Mouse (Mus musculus) hindbrain, embryonic 14.5 days (tissue): ENCODE measurements at regions not wholly inside any gene's neighbourhood (a gene's known extent, or its start where the extent isn't known, plus 50 kb on each side); places are given as distances from the start of the nearest gene placed in this dataset.

ENCODE experiments used
- ATAC-seq: fragments of 200-750 bp; cut with Nextera tagmentation; 2 replicates; pipeline ENCODE4 v1.8.0; 2017; ENCODE audit warnings: moderate number of reproducible peaks, mild to moderate bottlenecking, moderate TSS enrichment, moderate library complexity; ENCODE audit not compliant: low FRiP score
- DNase-seq: peaks from one replicate; pipeline ENCODE4 v3.0.0-alpha.2; 2015; ENCODE audit warnings: low spot score
- H3K27ac ChIP-seq: fragments of 300-500 bp; sonication (generic); 2 replicates; pipeline ENCODE4 v1.5.1; 2014; ENCODE audit warnings: mild to moderate bottlenecking, moderate library complexity
- H3K27me3 ChIP-seq: fragments of 300-500 bp; sonication (generic); 2 replicates; pipeline ENCODE4 v1.6.1; 2014; ENCODE audit warnings: mild to moderate bottlenecking, low read length, mixed read lengths; ENCODE audit not compliant: control insufficient read depth, insufficient read depth
- H3K36me3 ChIP-seq: fragments of 300-500 bp; sonication (generic); replicated peaks from 2 replicates; pipeline ENCODE4 v1.6.1; 2014; ENCODE audit not compliant: control insufficient read depth, insufficient read depth
- H3K4me1 ChIP-seq: fragments of 300-500 bp; sonication (generic); replicated peaks from 2 replicates; pipeline ENCODE4 v1.6.1; 2014; ENCODE audit warnings: antibody characterized with exemption, low read length, mixed read lengths; ENCODE audit not compliant: control insufficient read depth, insufficient read depth
- H3K4me2 ChIP-seq: fragments of 300-500 bp; sonication (generic); replicated peaks from 2 replicates; pipeline ENCODE4 v1.6.1; 2014; ENCODE audit warnings: mild to moderate bottlenecking, moderate library complexity
- H3K4me3 ChIP-seq: fragments of 300-500 bp; sonication (generic); replicated peaks from 2 replicates; pipeline ENCODE4 v1.5.1; 2014; ENCODE audit warnings: mild to moderate bottlenecking, low read length
- H3K9ac ChIP-seq: fragments of 300-500 bp; sonication (generic); 2 replicates; pipeline ENCODE4 v1.6.1; 2014
- H3K9me3 ChIP-seq: fragments of 300-500 bp; sonication (generic); 2 replicates; pipeline ENCODE4 v1.6.1; 2016; ENCODE audit warnings: low read length; ENCODE audit not compliant: control insufficient read depth
- WGBS: fragments of 180-500 bp; shearing (Covaris S2); extraction: QIAGEN DNeasy Blood & Tissue Kit; methylation state at CpG from one replicate; pipeline ENCODE4 v1.1.7; 2014; 5-methylcytosine and 5-hydroxymethylcytosine counted together

GRCm38 (mm10) chr1:72058045-72058703 is 153.9 kb downstream of the Mreg start:
- Histone ChIP-seq H3K9me3 (no peaks in the 10 kb centered on the region), H3K4me1 (no peaks in the 10 kb centered on the region), H3K27me3 (no peaks in the 10 kb centered on the region), H3K36me3 (no peaks in the 10 kb centered on the region), H3K4me3 (no peak overlapping the region), H3K27ac (no peak overlapping the region), H3K4me2 (no peak overlapping the region), H3K9ac (no peak overlapping the region)
- ATAC-seq (no peak), DNase-seq (no peak)
- 80% methylated on average over 7 of the region's 7 CpGs for WGBS

- Histone ChIP-seq H3K4me3 (no peak overlapping the region), H3K9ac (no peak overlapping the region), H3K27ac (no peak overlapping the region), H3K4me1 (no peaks in the 10 kb centered on the region), H3K9me3 (no peaks in the 10 kb centered on the region), H3K27me3 (no peaks in the 10 kb centered on the region), H3K4me2 (no peak overlapping the region), H3K36me3 (no peaks in the 10 kb centered on the region)
- ATAC-seq (no peak), DNase-seq (no peak)
- 100% methylated on average over 1 of the region's 1 CpGs for WGBS
Observed at GRCm38 (mm10) chr1:72054541-72054940, 157.6 kb downstream of the Mreg start.

- H3K36me3 ChIP-seq, result no peaks in the 10 kb centered on the region
- WGBS, result 72% methylated on average over 3 of the region's 3 CpGs
- H3K9me3 ChIP-seq, result no peaks in the 10 kb centered on the region
- no peak overlapping the region for H3K9ac ChIP-seq
- no peak for DNase-seq
- no peak overlapping the region for H3K27ac ChIP-seq
- H3K4me1 ChIP-seq, result no peaks in the 10 kb centered on the region
- no peak overlapping the region for H3K4me3 ChIP-seq
- no peaks in the 10 kb centered on the region for H3K27me3 ChIP-seq
- no peak for ATAC-seq
- H3K4me2 ChIP-seq, result no peak overlapping the region
Observed at GRCm38 (mm10) chr1:72050858-72051257, 161.2 kb downstream of the Mreg start.

- WGBS, result 60% methylated on average over 2 of the region's 2 CpGs
- DNase-seq (no peak), ATAC-seq (no peak)
- no peaks in the 10 kb centered on the region for H3K9me3 ChIP-seq
- no peaks in the 10 kb centered on the region for H3K4me1 ChIP-seq
- H3K4me2 ChIP-seq, result no peak overlapping the region
- H3K4me3 ChIP-seq, result no peak overlapping the region
- no peaks in the 10 kb centered on the region for H3K36me3 ChIP-seq
- H3K27ac ChIP-seq, result no peak overlapping the region
- no peaks in the 10 kb centered on the region for H3K27me3 ChIP-seq
- H3K9ac ChIP-seq, result no peak overlapping the region
Observed at GRCm38 (mm10) chr1:72046072-72046471, 166.0 kb downstream of the Mreg start.

- Histone ChIP-seq H3K4me2 (no peak overlapping the region), H3K36me3 (no peaks in the 10 kb centered on the region), H3K27ac (no peak overlapping the region), H3K4me3 (no peak overlapping the region), H3K4me1 (no peaks in the 10 kb centered on the region), H3K9ac (no peak overlapping the region), H3K9me3 (no peaks in the 10 kb centered on the region), H3K27me3 (no peaks in the 10 kb centered on the region)
- DNase-seq, result no peak
- WGBS, result 76% methylated on average over 9 of the region's 9 CpGs
- ATAC-seq, result no peak
Observed at GRCm38 (mm10) chr1:72038518-72038917, 173.6 kb downstream of the Mreg start.

- 79% methylated on average over 5 of the region's 5 CpGs for WGBS
- Histone ChIP-seq H3K9ac (no peak overlapping the region), H3K36me3 (no peaks in the 10 kb centered on the region), H3K4me1 (no peaks in the 10 kb centered on the region), H3K4me2 (no peak overlapping the region), H3K27me3 (no peaks in the 10 kb centered on the region), H3K4me3 (no peak overlapping the region), H3K9me3 (no peaks in the 10 kb centered on the region), H3K27ac (no peak overlapping the region)
- DNase-seq (no peak), ATAC-seq (no peak)
Observed at GRCm38 (mm10) chr1:72036600-72036999, 175.5 kb downstream of the Mreg start.

- no peak for ATAC-seq
- Histone ChIP-seq H3K9ac (no peak overlapping the region), H3K4me3 (no peak overlapping the region), H3K4me2 (no peak overlapping the region), H3K36me3 (no peaks in the 10 kb centered on the region), H3K27ac (no peak overlapping the region), H3K27me3 (no peaks in the 10 kb centered on the region), H3K9me3 (no peaks in the 10 kb centered on the region), H3K4me1 (no peaks in the 10 kb centered on the region)
- 82% methylated on average over 5 of the region's 5 CpGs for WGBS
- DNase-seq, result no peak
Observed at GRCm38 (mm10) chr1:72036141-72036540, 176.0 kb downstream of the Mreg start.

- Histone ChIP-seq H3K9me3 (no peaks in the 10 kb centered on the region), H3K27ac (no peak overlapping the region), H3K4me1 (no peaks in the 10 kb centered on the region), H3K4me3 (no peak overlapping the region), H3K36me3 (no peaks in the 10 kb centered on the region), H3K9ac (no peak overlapping the region), H3K4me2 (no peak overlapping the region), H3K27me3 (no peaks in the 10 kb centered on the region)
- ATAC-seq (no peak), DNase-seq (no peak)
- 83% methylated on average over 2 of the region's 2 CpGs for WGBS
Observed at GRCm38 (mm10) chr1:72033941-72034340, 178.2 kb downstream of the Mreg start.

GRCm38 (mm10) chr1:72032214-72032613 is 179.9 kb downstream of the Mreg start:
- ATAC-seq, result no peak
- Histone ChIP-seq H3K4me2 (no peak overlapping the region), H3K36me3 (no peaks in the 10 kb centered on the region), H3K9ac (no peak overlapping the region), H3K9me3 (no peaks in the 10 kb centered on the region), H3K4me1 (no peaks in the 10 kb centered on the region), H3K4me3 (no peak overlapping the region), H3K27me3 (no peaks in the 10 kb centered on the region), H3K27ac (no peak overlapping the region)
- DNase-seq, result no peak
- 83% methylated on average over 4 of the region's 4 CpGs for WGBS
